Mouse (Mus musculus) midbrain, postnatal 0 days (tissue): ENCODE data around the gene Gtsf1l. TPM values are rescaled to one million over a fixed set of nuclear protein-coding genes. Genes with fewer than 3 reads are reported as not detected.

Source experiments
- ATAC-seq: fragments of 200-750 bp; cut with Nextera tagmentation; 2 replicates; pipeline ENCODE4 v1.8.0; 2017; ENCODE audit warnings: moderate number of reproducible peaks, mild to moderate bottlenecking, moderate TSS enrichment, moderate library complexity; ENCODE audit not compliant: low FRiP score
- DNase-seq: peaks from one replicate; pipeline ENCODE4 v3.0.0-alpha.2; 2015; ENCODE audit warnings: low spot score
- H3K27ac ChIP-seq: fragments of 300-500 bp; sonication (generic); 2 replicates; pipeline ENCODE4 v1.5.1; 2014; ENCODE audit warnings: low read depth, mild to moderate bottlenecking, low read length, mixed read lengths
- H3K27me3 ChIP-seq: fragments of 300-500 bp; sonication (generic); 2 replicates; pipeline ENCODE4 v1.6.1; 2014; ENCODE audit warnings: low read length, control low read depth, mixed read lengths; ENCODE audit not compliant: insufficient read depth
- H3K36me3 ChIP-seq: fragments of 300-500 bp; sonication (generic); 2 replicates; pipeline ENCODE4 v1.6.1; 2014; ENCODE audit warnings: low read length, control low read depth, mixed read lengths; ENCODE audit not compliant: insufficient read depth
- H3K4me1 ChIP-seq: fragments of 300-500 bp; sonication (generic); 2 replicates; pipeline ENCODE4 v1.6.1; 2014; ENCODE audit warnings: mild to moderate bottlenecking, control low read depth, antibody characterized with exemption, low read length, mixed read lengths; ENCODE audit not compliant: insufficient read depth
- H3K4me2 ChIP-seq: fragments of 300-500 bp; sonication (generic); 2 replicates; pipeline ENCODE4 v1.6.1; 2014; ENCODE audit warnings: low read depth, mild to moderate bottlenecking, low read length, mixed read lengths; ENCODE audit not compliant: poor library complexity, severe bottlenecking
- H3K4me3 ChIP-seq: fragments of 300-500 bp; sonication (generic); 2 replicates; pipeline ENCODE4 v1.5.1; 2014; ENCODE audit warnings: low read depth, mild to moderate bottlenecking, low read length, moderate library complexity
- H3K9ac ChIP-seq: fragments of 300-500 bp; sonication (generic); replicated peaks from 2 replicates; pipeline ENCODE4 v1.6.1; 2014; ENCODE audit warnings: mild to moderate bottlenecking, low read length, moderate library complexity, mixed read lengths; ENCODE audit not compliant: poor library complexity, severe bottlenecking
- H3K9me3 ChIP-seq: fragments of 300-500 bp; sonication (generic); 2 replicates; pipeline ENCODE4 v1.6.1; 2016; ENCODE audit warnings: low read length, control low read depth
- CTCF ChIP-seq: IDR thresholded peaks from 2 replicates; pipeline ENCODE4 v1.5.1; 2016; ENCODE audit warnings: antibody characterized with exemption, mild to moderate bottlenecking
- WGBS: fragments of 180-500 bp; shearing (Covaris S2); extraction: QIAGEN DNeasy Blood & Tissue Kit; methylation state at CpG from one replicate; pipeline ENCODE4 v1.1.7; 2014; 5-methylcytosine and 5-hydroxymethylcytosine counted together
- polyA plus RNA-seq: library from polyadenylated mRNA; unstranded; fragments of >200 nt; fragmentation: Nextera tagmentation; extraction: Ambion mirVana; gene quantifications from 2 replicates; pipeline ENCODE4 v1.2.1, GENCODE M21; 2015
- total RNA-seq: library from RNA; depleted of rRNA; stranded (reverse); fragments of >200 nt; gene quantifications from 2 replicates; pipeline ENCODE4 v1.2.3, GENCODE M21; 2014

The Gtsf1l gene
- total and polyA plus RNA-seq, 2 experiments from 2014 or later: not detected

- no peak for TF ChIP-seq CTCF
- no peak overlapping the region for H3K9ac ChIP-seq
- DNase-seq: no peak
- H3K4me3 ChIP-seq: no peak overlapping the region
- H3K4me1 ChIP-seq: no peaks in the 10 kb centered on the region
- H3K9me3 ChIP-seq: no peaks in the 10 kb centered on the region
- no peak overlapping the region for H3K27ac ChIP-seq
- no peak for ATAC-seq
- H3K27me3 ChIP-seq: no peaks in the 10 kb centered on the region
- 82% methylated on average over 4 of the region's 5 CpGs for WGBS
- H3K4me2 ChIP-seq: no peak overlapping the region
- H3K36me3 ChIP-seq: no peaks in the 10 kb centered on the region
Measured at GRCm38 (mm10) chr2:163082591-163082990, 5.1 kb downstream of the Gtsf1l start.

- H3K4me1 ChIP-seq: no peaks in the 10 kb centered on the region
- H3K4me2 ChIP-seq: no peak overlapping the region
- H3K9ac ChIP-seq: no peak overlapping the region
- no peaks in the 10 kb centered on the region for H3K9me3 ChIP-seq
- no peak overlapping the region for H3K4me3 ChIP-seq
- no peak overlapping the region for H3K27ac ChIP-seq
- ATAC-seq: no peak
- no peak for DNase-seq
- H3K27me3 ChIP-seq: no peaks in the 10 kb centered on the region
- no peaks in the 10 kb centered on the region for H3K36me3 ChIP-seq
- TF ChIP-seq CTCF: no peak
- WGBS: 98% methylated on average over 4 of the region's 4 CpGs
Measured at GRCm38 (mm10) chr2:163079041-163079440, 8.6 kb downstream of the Gtsf1l start.

DNA sequence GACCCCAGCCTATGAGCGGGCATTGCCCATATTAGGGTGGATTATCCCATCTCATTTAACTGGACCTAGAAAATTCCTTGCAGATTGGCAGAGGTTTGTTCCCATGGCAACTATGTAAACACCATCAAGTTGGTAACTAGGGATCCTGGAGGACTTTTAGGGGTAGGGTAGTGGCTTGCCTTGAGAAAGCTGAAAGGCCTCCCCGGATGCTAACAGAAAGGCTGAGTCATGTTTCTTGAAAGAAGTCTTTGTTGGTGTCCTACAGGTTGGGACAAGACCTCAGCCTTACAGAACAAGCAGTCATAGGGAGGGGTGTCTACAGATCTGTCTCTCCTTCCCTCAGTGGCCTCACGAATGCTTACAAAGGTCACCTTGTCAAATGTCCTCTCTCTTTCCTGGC lies 12.4 kb downstream of the Gtsf1l start:
- no peak for DNase-seq
- H3K4me3 ChIP-seq: no peak overlapping the region

DNA sequence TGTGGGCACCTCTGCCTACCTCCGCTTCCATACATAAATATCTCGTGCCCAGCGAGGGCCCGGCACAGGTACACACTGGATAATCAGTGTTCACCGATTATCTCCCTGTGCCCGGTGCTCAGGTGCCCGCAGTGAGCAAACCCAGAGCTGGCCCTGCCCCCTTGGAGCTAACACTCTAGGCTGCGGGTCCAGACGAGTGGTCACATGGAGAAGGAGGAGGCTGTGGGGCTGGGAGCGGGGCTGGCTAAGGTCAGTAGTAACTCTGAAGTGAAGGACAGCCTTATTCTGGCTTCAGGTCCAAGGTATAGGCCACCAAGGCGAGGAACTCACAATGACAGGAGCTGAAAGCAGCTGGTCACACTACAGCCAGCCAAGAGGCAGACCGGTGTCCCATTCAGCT lies 12.8 kb downstream of the Gtsf1l start:
- H3K36me3 ChIP-seq: no peaks in the 10 kb centered on the region
- TF ChIP-seq CTCF: no peak
- WGBS: 92% methylated on average over 12 of the region's 12 CpGs
- H3K4me2 ChIP-seq: no peak overlapping the region
- H3K9ac ChIP-seq: no peak overlapping the region
- no peak overlapping the region for H3K4me3 ChIP-seq
- H3K9me3 ChIP-seq: no peaks in the 10 kb centered on the region
- no peak overlapping the region for H3K27ac ChIP-seq
- no peak for DNase-seq
- no peaks in the 10 kb centered on the region for H3K4me1 ChIP-seq
- H3K27me3 ChIP-seq: no peaks in the 10 kb centered on the region
- no peak for ATAC-seq

More for the DNA sequence above, 12.4 kb downstream of the Gtsf1l start:
- no peaks in the 10 kb centered on the region for H3K36me3 ChIP-seq
- no peak for TF ChIP-seq CTCF
- 77% methylated on average over 3 of the region's 3 CpGs for WGBS
- no peaks in the 10 kb centered on the region for H3K9me3 ChIP-seq
- H3K9ac ChIP-seq: no peak overlapping the region
- H3K4me2 ChIP-seq: no peak overlapping the region
- ATAC-seq: no peak
- H3K4me1 ChIP-seq: no peaks in the 10 kb centered on the region
- no peaks in the 10 kb centered on the region for H3K27me3 ChIP-seq
- H3K27ac ChIP-seq: no peak overlapping the region

- no peak overlapping the region for H3K27ac ChIP-seq
- ATAC-seq (no peak), DNase-seq (no peak)
- H3K4me1 ChIP-seq: no peaks in the 10 kb centered on the region
- H3K4me3 ChIP-seq: no peak overlapping the region
- H3K9ac ChIP-seq: no peak overlapping the region
- no peaks in the 10 kb centered on the region for H3K9me3 ChIP-seq
- WGBS: 77% methylated on average over 7 of the region's 7 CpGs
- no peaks in the 10 kb centered on the region for H3K36me3 ChIP-seq
- no peak for TF ChIP-seq CTCF
- H3K27me3 ChIP-seq: no peaks in the 10 kb centered on the region
- H3K4me2 ChIP-seq: no peak overlapping the region
Measured at GRCm38 (mm10) chr2:163074006-163074405, 13.6 kb downstream of the Gtsf1l start.

DNA sequence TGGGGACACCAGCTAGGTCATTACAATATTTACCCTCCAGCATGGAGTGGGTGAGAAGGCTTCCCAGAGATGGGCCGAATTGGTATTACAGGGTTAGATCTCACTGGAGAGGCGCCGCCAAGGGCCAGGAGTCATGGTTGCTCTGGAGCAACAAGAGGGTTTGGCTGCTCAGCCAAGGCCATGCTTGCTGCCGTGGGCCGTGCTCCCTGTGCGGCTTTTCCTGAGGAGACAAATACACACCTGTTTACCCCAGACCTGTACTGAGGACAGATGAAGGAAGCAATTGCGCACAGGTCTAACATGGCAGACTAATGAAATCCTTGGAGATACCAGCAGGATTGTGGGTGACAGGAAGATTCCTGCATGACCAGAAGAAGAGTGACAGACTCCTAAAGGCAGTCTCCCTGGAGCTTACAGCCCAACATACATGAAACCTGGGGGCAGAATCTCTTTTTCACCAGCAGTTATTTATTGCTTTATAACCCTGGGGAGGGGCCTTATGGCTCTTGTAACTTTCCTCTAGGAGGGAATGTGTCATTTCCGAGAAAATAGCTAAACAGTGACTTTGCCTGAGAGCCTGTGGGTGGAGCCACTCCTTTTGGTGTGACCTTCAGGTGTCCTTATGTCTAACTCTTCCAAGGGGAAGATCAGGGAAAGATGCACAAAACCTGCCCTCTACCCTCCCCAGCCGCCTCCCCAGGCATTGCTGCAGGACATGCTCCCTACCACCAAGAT lies 14.5 kb downstream of the Gtsf1l start:
- no peaks in the 10 kb centered on the region for H3K27me3 ChIP-seq
- H3K4me1 ChIP-seq: no peaks in the 10 kb centered on the region
- WGBS: 96% methylated on average over 9 of the region's 9 CpGs
- no peak overlapping the region for H3K4me2 ChIP-seq
- no peaks in the 10 kb centered on the region for H3K9me3 ChIP-seq
- H3K9ac ChIP-seq: no peak overlapping the region
- no peaks in the 10 kb centered on the region for H3K36me3 ChIP-seq
- DNase-seq (no peak), ATAC-seq (no peak)
- no peak overlapping the region for H3K4me3 ChIP-seq
- no peak overlapping the region for H3K27ac ChIP-seq
- TF ChIP-seq CTCF: no peak
